Mouse (Mus musculus) heart, postnatal 0 days (tissue): ENCODE results near the gene Camta1.

Source experiments
- CTCF ChIP-seq: IDR thresholded peaks from 2 replicates; pipeline ENCODE4 v1.5.1; 2016; ENCODE audit warnings: antibody characterized with exemption, control low read depth, low read depth
- EP300 ChIP-seq: IDR thresholded peaks from 2 replicates; pipeline ENCODE4 v1.6.1; 2016; ENCODE audit warnings: antibody characterized with exemption, low read depth

DNA sequence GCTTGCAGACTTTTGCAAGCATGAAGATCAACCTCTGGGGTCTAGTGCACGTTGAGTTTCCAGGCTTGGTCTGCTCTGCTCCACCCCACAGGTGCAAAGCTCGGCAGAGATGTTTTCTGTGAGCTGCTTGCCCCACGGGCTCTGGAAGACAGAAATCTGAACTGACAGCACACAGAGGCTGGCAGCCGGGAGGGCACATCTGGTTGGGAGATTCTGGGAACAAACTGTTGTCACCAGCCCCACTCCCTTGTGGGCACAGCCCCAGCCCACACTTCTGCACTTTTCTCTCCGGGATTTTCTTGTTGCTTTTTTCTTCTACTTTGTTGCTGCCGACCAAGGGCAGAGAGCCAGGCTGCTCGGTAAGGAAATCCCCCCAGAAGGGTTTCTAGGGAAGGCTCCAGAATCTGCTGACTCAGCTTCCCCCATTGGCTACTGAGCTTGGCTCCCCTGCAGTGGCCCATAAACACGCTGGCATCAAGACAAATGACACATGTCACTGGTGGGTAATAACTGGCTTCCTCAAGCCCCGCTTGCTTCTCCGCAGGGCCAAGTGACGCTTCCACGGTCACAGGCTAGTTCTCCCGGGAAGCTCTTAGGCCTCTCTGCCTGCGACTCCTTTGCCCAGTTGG is 597.8 kb downstream of the Camta1 start:
- TF ChIP-seq CTCF (no peak), EP300 (no peak)
